Mouse (Mus musculus): ENCODE results near the gene Gpam. TPM values are rescaled to one million over a fixed set of nuclear protein-coding genes. Genes with fewer than 3 reads are reported as not detected.
A peak's percentile ranks its signal among the peaks of the same experiment; 100 is the strongest.

The Gpam gene
- polyA plus RNA-seq, 1 experiment from 2014 or later: 20.6 TPM

GRCm38 (mm10) chr19:55057483-55057882 lies 69.6 kb downstream of the Gpam start:
- no peak overlapping the region for H3K9ac ChIP-seq (replicated peaks; ENCODE audit: low read length)
- WGBS: 64% methylated on average over 5 of the region's 5 CpGs
- no peak overlapping the region for H3K4me3 ChIP-seq (ENCODE audit: low read length)
- no peak overlapping the region for H3K4me2 ChIP-seq (replicated peaks; ENCODE audit: low read depth, low read length)
- H3K27ac ChIP-seq (ENCODE audit: low read length): no peak overlapping the region
- no peaks in the 10 kb centered on the region for H3K27me3 ChIP-seq (ENCODE audit: insufficient read depth, low read length)
- no peak for ATAC-seq (ENCODE audit: low FRiP score, low TSS enrichment)
- H3K4me1 ChIP-seq (ENCODE audit: insufficient read depth, low read length): peaks cover 6% of the 10 kb centered on the region
- no peaks in the 10 kb centered on the region for H3K36me3 ChIP-seq (ENCODE audit: insufficient read depth, low read length)
- peaks cover 10% of the 10 kb centered on the region; the same call in 1 of the 2 replicates for H3K9me3 ChIP-seq (ENCODE audit: low read length)

GRCm38 (mm10) chr19:55055634-55056269 lies 71.3 kb downstream of the Gpam start:
- Histone ChIP-seq H3K27ac (ENCODE audit: low read length) (no peak overlapping the region), H3K27me3 (ENCODE audit: insufficient read depth, low read length) (no peaks in the 10 kb centered on the region), H3K4me3 (ENCODE audit: low read length) (no peak overlapping the region), H3K9me3 (ENCODE audit: low read length) (peaks cover 10% of the 10 kb centered on the region; the same call in 1 of the 2 replicates), H3K9ac (replicated peaks; ENCODE audit: low read length) (no peak overlapping the region), H3K4me1 (ENCODE audit: insufficient read depth, low read length) (no peaks in the 10 kb centered on the region), H3K36me3 (ENCODE audit: insufficient read depth, low read length) (no peaks in the 10 kb centered on the region), H3K4me2 (replicated peaks; ENCODE audit: low read depth, low read length) (no peak overlapping the region)
- WGBS: 86% methylated on average over 10 of the region's 10 CpGs
- no peak for ATAC-seq (ENCODE audit: low FRiP score, low TSS enrichment)

- H3K4me3 ChIP-seq (ENCODE audit: low read length): no peak overlapping the region
- no peaks in the 10 kb centered on the region for H3K4me1 ChIP-seq (ENCODE audit: insufficient read depth, low read length)
- H3K9ac ChIP-seq (replicated peaks; ENCODE audit: low read length): no peak overlapping the region
- ATAC-seq (ENCODE audit: low FRiP score, low TSS enrichment): no peak
- H3K9me3 ChIP-seq (ENCODE audit: low read length): no peaks in the 10 kb centered on the region
- H3K36me3 ChIP-seq (ENCODE audit: insufficient read depth, low read length): no peaks in the 10 kb centered on the region
- H3K4me2 ChIP-seq (replicated peaks; ENCODE audit: low read depth, low read length): no peak overlapping the region
- no peaks in the 10 kb centered on the region for H3K27me3 ChIP-seq (ENCODE audit: insufficient read depth, low read length)
- no peak overlapping the region for H3K27ac ChIP-seq (ENCODE audit: low read length)
- WGBS: 71% methylated on average over 4 of the region's 4 CpGs
Measured at GRCm38 (mm10) chr19:55053163-55053562, 73.9 kb downstream of the Gpam start.

- ATAC-seq (ENCODE audit: low FRiP score, low TSS enrichment): no peak
- Histone ChIP-seq H3K4me3 (ENCODE audit: low read length) (no peak overlapping the region), H3K27me3 (ENCODE audit: insufficient read depth, low read length) (no peaks in the 10 kb centered on the region), H3K4me1 (ENCODE audit: insufficient read depth, low read length) (no peaks in the 10 kb centered on the region), H3K27ac (ENCODE audit: low read length) (no peak overlapping the region), H3K36me3 (ENCODE audit: insufficient read depth, low read length) (no peaks in the 10 kb centered on the region), H3K9ac (replicated peaks; ENCODE audit: low read length) (no peak overlapping the region), H3K4me2 (replicated peaks; ENCODE audit: low read depth, low read length) (no peak overlapping the region), H3K9me3 (ENCODE audit: low read length) (no peaks in the 10 kb centered on the region)
- WGBS: 53% methylated on average over 7 of the region's 7 CpGs
Measured at GRCm38 (mm10) chr19:55037406-55037805, 89.6 kb downstream of the Gpam start.

- Histone ChIP-seq H3K27ac (ENCODE audit: low read length) (no peak overlapping the region), H3K4me3 (ENCODE audit: low read length) (no peak overlapping the region), H3K9me3 (ENCODE audit: low read length) (peaks cover 5% of the 10 kb centered on the region; the same call in 1 of the 2 replicates), H3K36me3 (ENCODE audit: insufficient read depth, low read length) (no peaks in the 10 kb centered on the region), H3K9ac (replicated peaks; ENCODE audit: low read length) (no peak overlapping the region), H3K4me2 (replicated peaks; ENCODE audit: low read depth, low read length) (no peak overlapping the region), H3K27me3 (ENCODE audit: insufficient read depth, low read length) (no peaks in the 10 kb centered on the region), H3K4me1 (ENCODE audit: insufficient read depth, low read length) (no peaks in the 10 kb centered on the region)
- WGBS: 27% methylated on average over 1 of the region's 1 CpGs
- peak; percentile 23; the same call in 1 of the 2 replicates for ATAC-seq (ENCODE audit: low FRiP score, low TSS enrichment)
Measured at GRCm38 (mm10) chr19:55018872-55019271, 108.2 kb downstream of the Gpam start.

Other genes with a start within 250 kb of the Gpam start
- not detected in 2 replicates for gene Tectb, start 53.5 kb upstream of the Gpam start, polyA plus RNA-seq (2015; fragmentation: Nextera tagmentation; extraction: Ambion mirVana)
- 0.05 and 0.10 TPM in 2 replicates for gene Gucy2g, start 114.0 kb upstream of the Gpam start, polyA plus RNA-seq (2015; fragmentation: Nextera tagmentation; extraction: Ambion mirVana)
- 58.4 and 59.0 TPM in 2 replicates for gene Acsl5, start 124.7 kb upstream of the Gpam start, polyA plus RNA-seq (2015; fragmentation: Nextera tagmentation; extraction: Ambion mirVana)
- gene Zdhhc6, start 188.8 kb upstream of the Gpam start, polyA plus RNA-seq (2015; fragmentation: Nextera tagmentation; extraction: Ambion mirVana): 111 and 115 TPM in 2 replicates
- gene Vti1a, start 189.1 kb upstream of the Gpam start, polyA plus RNA-seq (2015; fragmentation: Nextera tagmentation; extraction: Ambion mirVana): 28.7 and 30.6 TPM in 2 replicates